Mouse (Mus musculus): ENCODE results near the gene Nipal1. TPM values are rescaled to one million over a fixed set of nuclear protein-coding genes. Genes with fewer than 3 reads are reported as not detected.

Gene Nipal1
- not detected in 4 replicates for total RNA-seq (2023; ENCODE audit: inconsistent age)

DNA sequence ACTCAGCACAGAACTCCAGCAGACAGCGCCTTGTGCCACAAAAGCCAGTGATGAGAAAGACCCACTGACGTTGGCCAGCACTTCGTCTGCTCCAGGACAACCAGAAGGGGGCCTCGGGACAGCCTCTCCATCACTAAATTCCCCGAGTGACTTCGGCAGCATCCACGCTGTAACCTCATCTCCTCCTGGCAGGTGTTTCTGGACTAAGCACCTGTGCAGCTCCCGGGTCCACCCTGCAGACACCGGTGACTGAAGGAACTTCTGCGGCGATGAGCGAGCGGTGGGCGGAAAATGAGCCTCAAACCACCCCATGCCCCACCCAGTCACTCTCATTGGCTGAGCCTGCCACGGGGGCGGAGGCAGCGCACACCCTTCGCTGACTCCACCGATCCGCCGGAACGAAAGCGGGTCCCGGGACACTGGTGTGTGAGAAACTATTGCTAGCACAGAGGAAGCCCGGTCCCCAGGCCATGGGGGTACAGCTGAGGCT lies at the start of gene Nipal1:
Nipal1 (plus strand) TSS at position 378 of the 490 bp plus-strand sequence.

DNA sequence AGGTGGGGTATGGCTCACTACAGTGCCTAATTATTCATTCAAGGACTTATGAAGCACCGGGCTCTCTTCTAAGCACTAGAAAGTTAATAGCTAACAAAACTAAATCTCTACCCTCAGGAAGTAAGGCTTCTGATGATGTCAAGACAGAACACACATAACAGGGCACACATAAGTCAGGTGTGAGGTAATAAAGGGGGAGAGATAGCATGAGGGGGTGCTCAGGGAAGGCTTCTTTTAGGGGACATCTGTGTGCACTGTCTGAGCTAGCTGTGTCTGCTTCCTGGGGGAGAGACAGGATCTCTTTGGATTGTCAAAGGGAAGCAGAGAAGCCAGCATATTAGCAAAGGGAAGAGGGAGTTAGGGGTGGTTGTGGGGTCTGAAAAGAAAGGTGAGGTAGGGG lies 3.4 kb upstream of the Nipal1 start, which contains the start of gene Cnga1:
Cnga1 (minus strand) TSS at position 101 of the 400 bp plus-strand sequence.

Other genes starting within 250 kb of the Nipal1 start
- gene Corin, start 143.3 kb upstream of the Nipal1 start, total RNA-seq (2023; ENCODE audit: inconsistent age): not detected in 4 replicates
- 12.3 to 14.6 TPM (median 12.8 TPM) in 4 replicates for gene Nfxl1, start 88.1 kb upstream of the Nipal1 start, total RNA-seq (2023; ENCODE audit: inconsistent age)
- not detected in 4 replicates for gene Zar1, start 66.5 kb upstream of the Nipal1 start, total RNA-seq (2023; ENCODE audit: inconsistent age)
- not detected in 4 replicates for gene Gm5868, start 60.2 kb upstream of the Nipal1 start, total RNA-seq (2023; ENCODE audit: inconsistent age)
- gene Cnga1, start 3.5 kb upstream of the Nipal1 start, total RNA-seq (2023; ENCODE audit: inconsistent age): not detected in 4 replicates
- gene Txk, start 105.0 kb downstream of the Nipal1 start, total RNA-seq (2023; ENCODE audit: inconsistent age): 3.7 to 4.6 TPM (median 4.0 TPM) in 4 replicates
- 102 to 117 TPM (median 114 TPM) in 4 replicates for gene Tec, start 220.7 kb downstream of the Nipal1 start, total RNA-seq (2023; ENCODE audit: inconsistent age)